Mouse (Mus musculus) erythroblast, adult 5-6 weeks (primary cell): Measurements from ENCODE around the gene Trim59. TPM values are rescaled to one million over a fixed set of nuclear protein-coding genes. Genes with fewer than 3 reads are reported as not detected.
"Not testable (repeated sequence)": the region's sequence is repeated elsewhere in the genome, so short reads cannot be mapped to it uniquely, and the experiment has no call there.

ENCODE experiments used
- ATAC-seq: replicated peaks from 2 replicates; pipeline ENCODE4 v1.8.0; 2016; ENCODE audit warnings: moderate number of reproducible peaks, mild to moderate bottlenecking, moderate TSS enrichment, inconsistent platforms; ENCODE audit not compliant: poor library complexity, low FRiP score, severe bottlenecking
- total RNA-seq, 2 experiments: library from RNA; stranded (forward) in 1 of 2; stranded (reverse) in 1 of 2; fragments of 150-400 nt in 1 of 2; fragments of 200-764, 138-1000 nt in 1 of 2; gene quantifications; 2 replicates each; pipeline versions ENCODE4 v1.2.3 to v1.2.4; 2015 to 2017; ENCODE audit warnings: low replicate concordance in 2 of 2

Trim59 gene
- total RNA-seq (2015; ENCODE audit: low replicate concordance) (378 and 394 TPM in 2 replicates), total RNA-seq (2017; ENCODE audit: low replicate concordance) (264 and 376 TPM in 2 replicates)

GRCm38 (mm10) chr3:69044645-69045399, at the start of gene Trim59:
Gene Trim59, minus strand, starts transcription at chr3:69044755.
- peak; percentile 70 for ATAC-seq

DNA sequence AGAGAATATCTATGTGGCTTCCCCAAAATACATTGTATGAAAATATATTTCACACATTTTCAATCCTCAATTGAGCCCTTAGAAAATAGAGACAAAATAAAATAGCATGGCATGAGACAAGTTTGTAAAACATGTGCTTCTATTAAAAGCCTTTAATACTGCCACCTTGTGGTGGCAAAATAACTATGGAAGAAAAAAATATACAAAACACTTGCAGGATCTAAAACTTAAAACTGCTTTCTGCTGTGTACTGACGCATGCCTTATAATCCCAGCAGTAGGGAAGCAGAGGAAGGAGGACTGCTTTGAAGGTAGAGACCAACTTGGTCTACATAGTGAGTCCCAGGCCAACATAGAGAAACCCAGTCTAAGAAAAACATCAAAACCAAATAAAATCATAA, 19.4 kb upstream of the Trim59 start:
- ATAC-seq, result peak; percentile 70

GRCm38 (mm10) chr3:69062764-69063163, 18.2 kb upstream of the Trim59 start:
- no peak for ATAC-seq

DNA sequence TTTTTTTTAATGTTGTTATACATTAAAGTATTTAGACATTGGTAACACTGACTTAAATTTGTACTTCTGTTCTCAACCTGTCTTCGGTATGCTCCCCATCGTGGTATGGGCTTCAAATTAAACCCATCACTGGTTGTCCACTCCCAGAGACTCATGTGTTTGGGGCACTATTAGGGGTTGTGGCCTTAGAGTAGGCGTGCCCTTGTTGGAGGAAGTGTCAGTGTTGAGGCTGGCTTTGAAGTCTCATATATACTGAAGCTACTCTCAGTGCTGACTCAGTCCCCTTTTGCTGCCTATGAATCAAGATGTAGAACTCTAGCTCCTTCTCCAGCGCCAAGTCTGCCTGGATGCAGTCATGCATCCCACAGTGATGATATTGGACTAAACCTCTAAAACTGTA, 16.1 kb upstream of the Trim59 start:
- no peak for ATAC-seq

GRCm38 (mm10) chr3:69055871-69056270, 11.3 kb upstream of the Trim59 start:
- no peak for ATAC-seq

- ATAC-seq, result peak; percentile 93
These were observed 10.3 kb upstream of the Trim59 start for GRCm38 (mm10) chr3:69054760-69055432.

GRCm38 (mm10) chr3:69051894-69052293, 7.3 kb upstream of the Trim59 start:
- ATAC-seq, result no peak

DNA sequence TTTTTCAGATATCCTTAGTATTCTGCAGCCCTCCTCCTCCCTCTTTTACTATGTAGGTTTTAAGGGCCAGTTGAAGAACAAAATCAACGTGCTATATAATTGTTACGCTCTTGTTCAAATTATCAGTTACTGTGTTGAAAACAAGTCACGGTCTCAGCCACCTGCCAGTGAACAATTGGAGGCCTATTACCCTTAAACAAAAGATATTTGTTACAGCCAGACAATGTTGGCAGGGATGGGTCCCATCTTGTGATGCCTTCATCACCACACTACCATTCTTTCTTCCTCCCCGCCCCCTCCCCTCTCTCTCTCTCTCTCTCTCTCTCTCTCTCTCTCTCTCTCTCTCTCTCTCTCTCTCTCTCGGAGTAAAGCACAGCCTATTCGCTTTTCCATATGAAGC, 4.5 kb upstream of the Trim59 start:
- ATAC-seq, result no peak

GRCm38 (mm10) chr3:69047684-69048083, 3.1 kb upstream of the Trim59 start:
- no peak for ATAC-seq

GRCm38 (mm10) chr3:69046509-69046908, 2.0 kb upstream of the Trim59 start:
- 0 out of 2 replicates have a peak, but pooled peaks have one; percentile 21 for ATAC-seq

DNA sequence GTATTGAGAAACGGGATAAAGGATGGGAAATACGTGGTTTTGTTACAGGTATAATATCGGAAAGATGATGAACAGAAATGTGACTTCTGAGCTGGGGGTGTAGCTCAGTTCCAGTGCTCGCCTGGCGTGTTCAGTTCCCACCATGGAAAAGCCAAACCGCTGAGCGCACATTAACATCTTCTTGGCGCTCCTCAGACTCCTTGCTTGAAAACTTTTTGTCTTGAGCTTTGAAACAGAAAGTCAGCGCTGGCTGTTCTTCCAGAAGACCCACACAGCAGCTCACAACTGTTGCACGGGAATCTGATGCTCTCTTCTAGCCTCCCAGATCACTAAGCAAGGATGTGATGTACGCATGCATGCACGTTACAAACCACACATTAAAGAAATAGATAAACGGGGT, 1.2 kb upstream of the Trim59 start:
- no peak for ATAC-seq

DNA sequence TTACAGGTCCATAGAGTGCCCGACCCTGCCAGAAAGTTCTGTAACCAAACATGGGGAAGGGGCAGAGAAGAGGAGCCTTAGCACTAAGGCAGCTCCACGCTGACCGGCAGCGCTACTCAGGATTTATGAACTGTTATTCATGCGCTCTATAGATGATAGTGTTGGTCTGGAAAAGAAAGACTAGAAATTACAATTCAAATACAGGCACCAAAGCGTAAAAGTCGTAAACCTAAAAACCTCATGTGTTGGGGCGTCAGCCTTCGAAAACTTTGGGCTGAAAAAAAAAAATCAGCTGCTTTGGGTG, 797 bp upstream of the Trim59 start:
- ATAC-seq, result peak; percentile 26

DNA sequence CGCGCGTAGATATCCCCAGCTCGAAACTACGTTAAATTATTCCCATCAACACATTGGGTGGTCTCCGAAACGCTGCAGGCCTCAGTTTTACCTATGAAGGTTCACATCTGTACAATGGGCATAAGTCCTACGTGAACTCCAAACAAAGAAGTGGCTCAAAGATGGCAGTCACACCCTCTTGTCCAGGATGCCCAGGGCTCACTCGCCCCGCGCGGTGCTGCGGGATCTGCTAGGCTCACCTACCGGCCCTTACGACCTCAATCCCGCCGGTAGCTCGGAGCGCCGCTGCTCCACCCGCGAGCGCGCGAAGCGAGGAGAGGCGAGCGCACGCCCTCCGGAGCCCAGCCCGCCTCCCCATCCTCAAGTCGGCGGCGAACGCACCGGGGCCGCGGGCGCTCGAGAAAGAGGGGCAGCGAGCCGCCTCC, 376 bp downstream of the Trim59 start:
- ATAC-seq, result peak; percentile 34

- ATAC-seq, result no peak
These were observed 3.3 kb downstream of the Trim59 start for GRCm38 (mm10) chr3:69041298-69041697.

DNA sequence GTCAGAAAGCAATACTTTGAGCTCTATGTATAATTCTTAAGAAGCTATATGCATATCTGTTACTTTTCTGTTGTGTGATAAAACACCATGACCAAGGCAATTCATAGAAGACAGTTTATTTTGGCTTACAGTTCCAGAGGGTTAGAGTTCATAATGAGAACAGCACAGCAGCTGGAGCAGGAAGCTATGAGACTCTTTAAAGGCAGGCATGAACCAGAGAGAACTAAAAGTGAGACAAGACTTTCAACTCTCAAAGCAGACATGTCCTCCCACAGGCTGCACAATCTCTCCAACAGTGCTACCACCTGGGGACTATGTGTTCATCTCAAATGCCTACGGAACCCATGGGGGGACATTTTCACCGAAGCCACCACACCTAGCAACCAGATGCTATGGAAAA, 4.5 kb downstream of the Trim59 start:
- ATAC-seq, result no peak

GRCm38 (mm10) chr3:69026133-69026783, 18.3 kb downstream of the Trim59 start:
- ATAC-seq, result no peak

- no peak for ATAC-seq
These were observed 23.8 kb downstream of the Trim59 start for GRCm38 (mm10) chr3:69020764-69021163.

- ATAC-seq, result peak; percentile 81
These were observed 24.3 kb downstream of the Trim59 start for GRCm38 (mm10) chr3:69020285-69020684.

- ATAC-seq, result not testable (repeated sequence)
These were observed 25.9 kb downstream of the Trim59 start for GRCm38 (mm10) chr3:69018635-69019034.

DNA sequence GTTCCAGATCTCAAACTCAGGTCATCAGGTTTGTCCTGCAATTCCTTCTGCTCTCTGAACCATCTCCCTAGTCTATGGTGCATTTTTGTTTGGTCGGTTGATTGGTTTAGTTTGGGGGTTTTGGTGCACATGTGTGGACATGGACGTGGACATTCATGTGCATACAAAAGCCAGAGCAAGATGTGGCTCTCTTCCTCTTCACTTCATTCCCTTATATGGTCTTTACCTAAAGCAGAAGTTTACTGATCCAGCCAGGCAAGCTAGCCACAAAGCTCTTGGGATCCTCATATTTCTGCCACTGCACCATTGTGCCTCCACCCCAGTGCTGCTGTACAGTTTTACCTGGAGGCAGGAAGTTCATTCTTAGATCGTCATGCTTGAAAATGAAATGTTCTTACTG, 27.4 kb downstream of the Trim59 start:
- no peak for ATAC-seq

GRCm38 (mm10) chr3:69008873-69009272, 35.7 kb downstream of the Trim59 start:
- ATAC-seq, result no peak
